Mouse (Mus musculus): ENCODE measurements around the gene Tsc22d3.
"Not testable (repeated sequence)": the region's sequence is repeated elsewhere in the genome, so short reads cannot be mapped to it uniquely, and the experiment has no call there.

The Tsc22d3 gene

GRCm38 (mm10) chrX:140565759-140566158, 34.7 kb downstream of the Tsc22d3 start:
- no peak for DNase-seq (ENCODE audit: low read depth)

- DNase-seq (ENCODE audit: low read depth), result no peak
Observed at GRCm38 (mm10) chrX:140565212-140565611, 35.2 kb downstream of the Tsc22d3 start.

DNA sequence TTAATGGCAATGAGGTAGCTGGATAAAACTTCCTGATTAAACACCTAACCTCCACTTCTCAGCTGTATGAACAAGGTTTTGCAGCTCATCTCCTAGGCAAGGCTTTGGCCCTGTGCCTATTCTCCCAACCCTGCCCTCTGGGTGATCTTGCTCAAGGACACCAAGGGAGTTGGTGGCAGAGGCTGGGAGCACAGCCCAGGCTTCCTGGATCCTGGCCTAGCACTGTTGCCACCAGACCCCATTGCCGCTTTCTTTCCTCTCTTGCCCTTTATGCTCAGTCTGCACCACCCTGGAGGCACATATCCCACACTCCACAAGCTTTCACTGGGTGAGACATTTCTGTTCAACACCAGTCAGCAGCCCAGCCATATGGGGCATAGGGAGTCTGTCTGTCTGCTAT, 35.7 kb downstream of the Tsc22d3 start:
- DNase-seq (ENCODE audit: low read depth), result no peak

DNA sequence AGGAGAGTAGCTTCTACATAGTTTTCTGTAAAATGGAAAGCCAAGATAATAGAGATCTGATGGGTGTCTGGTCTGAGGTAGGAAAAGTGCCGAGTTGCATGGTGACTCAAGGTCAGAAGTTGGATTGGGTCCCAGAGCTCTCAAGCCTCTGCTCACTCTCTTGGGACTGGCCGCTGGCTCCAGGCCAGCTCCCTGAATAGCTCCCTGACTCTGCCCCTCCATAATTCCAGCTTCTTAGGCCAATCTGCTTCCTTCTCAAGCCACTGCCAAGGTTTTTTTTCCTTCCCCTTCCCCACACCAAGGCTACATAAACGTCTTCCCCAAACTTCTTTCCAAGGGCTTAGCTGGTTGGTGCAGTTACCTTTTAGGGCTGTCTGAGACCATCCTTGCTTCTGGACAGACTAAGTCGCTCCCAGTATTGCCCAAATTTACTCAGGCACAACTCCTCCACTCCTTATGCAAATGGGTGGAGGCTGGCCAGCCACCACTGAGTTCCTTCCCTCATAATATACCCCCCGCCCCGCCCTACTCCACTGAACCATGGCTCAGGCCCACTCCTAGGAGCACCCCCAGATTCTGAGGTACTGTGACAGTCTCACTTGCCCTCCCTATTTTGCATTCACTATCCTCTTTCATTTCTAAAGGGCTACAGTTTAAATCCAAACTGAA, 42.1 kb downstream of the Tsc22d3 start:
- no peak for DNase-seq (ENCODE audit: low read depth)

GRCm38 (mm10) chrX:140555965-140556364, 44.5 kb downstream of the Tsc22d3 start:
- DNase-seq (ENCODE audit: low read depth), result no peak

DNA sequence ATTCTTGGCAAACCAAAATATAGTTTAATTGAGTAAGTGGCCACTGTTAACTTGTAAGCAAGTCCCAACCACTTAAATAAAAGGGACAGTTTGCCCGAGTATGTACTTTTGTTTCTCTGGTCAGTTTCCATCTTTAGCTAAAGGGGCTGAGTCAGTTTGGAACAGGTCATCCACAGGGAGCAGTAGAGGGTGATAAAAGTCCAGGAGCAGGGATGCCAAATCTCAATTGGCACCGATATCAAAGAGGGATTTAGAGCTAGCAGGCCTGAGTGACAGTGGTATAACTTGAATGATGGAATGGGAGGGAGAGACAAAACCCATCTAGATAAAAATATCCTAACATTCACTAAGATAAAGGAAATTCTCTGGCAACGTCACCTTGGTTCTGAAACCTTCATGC, 45.0 kb downstream of the Tsc22d3 start:
- no peak for DNase-seq (ENCODE audit: low read depth)

DNA sequence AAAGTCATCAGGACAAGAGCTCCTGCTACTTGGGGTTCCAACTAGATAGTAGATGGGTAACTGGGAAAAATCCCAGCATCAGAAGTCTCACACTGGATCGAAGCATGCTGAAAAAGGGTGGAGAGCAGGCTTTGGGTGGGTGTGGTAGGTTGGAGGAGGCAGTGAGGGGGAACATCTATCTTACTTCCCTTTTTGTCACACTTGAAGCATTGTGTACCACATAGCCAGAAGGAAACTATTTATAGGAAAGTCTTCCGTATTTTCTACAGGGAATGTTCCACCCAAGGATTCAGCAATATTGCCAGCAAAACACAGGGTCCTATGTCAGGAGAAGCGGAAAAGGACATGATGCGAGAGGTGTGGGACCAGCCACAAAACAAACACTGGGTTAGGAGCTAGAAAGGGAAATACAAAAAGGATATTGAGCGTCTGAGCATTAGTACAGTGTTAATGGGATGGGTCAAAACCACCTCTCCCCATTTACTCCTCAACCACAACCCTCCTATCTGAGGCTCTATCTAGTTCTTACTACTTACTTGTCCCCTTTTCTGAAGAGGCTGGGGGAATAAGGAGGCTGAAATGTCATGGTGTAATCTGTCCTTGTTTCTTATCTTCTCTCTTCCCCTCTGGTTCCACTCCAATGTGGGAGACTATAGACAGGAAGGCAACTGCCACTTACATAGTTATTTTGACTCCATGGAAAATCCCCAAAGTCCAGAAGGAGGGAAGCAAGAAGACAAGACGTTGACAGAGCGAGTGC, 52.6 kb downstream of the Tsc22d3 start:
- DNase-seq (ENCODE audit: low read depth), result no peak

DNA sequence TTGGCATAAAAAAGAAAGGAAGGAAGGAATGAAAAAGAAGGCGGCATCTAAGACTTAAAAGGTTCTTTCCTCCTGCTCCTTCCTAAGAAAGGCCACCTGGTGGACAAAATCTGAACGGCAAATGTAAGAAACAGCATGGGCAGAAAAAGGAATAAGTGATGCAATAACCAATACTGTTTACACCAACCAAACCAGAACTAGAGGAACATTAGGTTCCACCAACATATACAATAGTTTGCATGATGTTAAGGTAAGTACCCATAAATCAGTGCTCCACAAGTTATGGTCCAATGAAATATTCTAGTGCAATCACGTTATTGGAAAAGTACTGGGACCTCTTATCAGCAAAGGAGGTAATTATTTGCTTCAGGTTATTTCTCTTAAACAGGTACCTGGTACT, 55.7 kb downstream of the Tsc22d3 start:
- DNase-seq (ENCODE audit: low read depth), result peak; percentile 76

- peak; percentile 77 for DNase-seq (ENCODE audit: low read depth)
Observed at GRCm38 (mm10) chrX:140542938-140543673, 57.4 kb downstream of the Tsc22d3 start.

- no peak for DNase-seq (ENCODE audit: low read depth)
Observed at GRCm38 (mm10) chrX:140542474-140542845, 58.0 kb downstream of the Tsc22d3 start.

DNA sequence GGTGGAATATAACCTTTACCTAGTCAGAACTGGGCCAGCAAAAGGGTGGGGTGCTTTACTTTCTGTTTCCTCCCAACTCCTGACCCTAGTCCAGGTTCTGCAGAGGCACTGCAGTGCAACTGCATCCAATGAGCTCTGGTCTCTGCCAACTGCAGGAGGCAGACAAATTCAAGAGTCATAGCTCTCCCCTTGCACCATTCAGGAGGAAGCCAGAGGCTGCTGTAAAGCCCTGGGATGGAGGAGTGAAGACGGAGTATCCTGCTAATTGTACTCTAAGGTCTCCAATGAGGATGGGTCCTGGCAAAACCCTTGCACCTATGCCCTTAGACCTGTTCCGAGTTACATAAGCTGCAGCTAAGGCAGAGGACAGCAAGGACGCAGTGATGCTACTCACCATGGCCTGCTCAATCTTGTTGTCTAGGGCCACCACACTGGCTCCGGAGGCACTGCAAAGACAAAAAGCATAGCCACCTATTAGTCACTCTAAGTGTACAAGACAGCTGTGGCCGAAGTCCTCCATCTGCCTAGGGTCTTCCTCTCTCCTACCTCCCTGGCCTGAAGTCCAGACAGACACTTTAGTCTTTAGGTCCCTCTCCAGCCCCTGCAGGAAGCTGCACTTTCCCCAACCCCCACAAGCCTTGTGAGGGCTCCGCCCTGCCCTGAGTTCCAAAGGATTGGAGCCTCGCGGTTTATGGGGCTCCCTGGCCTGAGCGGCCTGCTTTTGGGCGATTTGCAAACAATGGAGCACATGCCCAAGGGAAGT, 58.6 kb downstream of the Tsc22d3 start:
- DNase-seq (ENCODE audit: low read depth), result no peak

- DNase-seq (ENCODE audit: low read depth), result no peak
Observed at GRCm38 (mm10) chrX:140540500-140541114, 59.9 kb downstream of the Tsc22d3 start.

GRCm38 (mm10) chrX:140539831-140540230, 60.6 kb downstream of the Tsc22d3 start:
- not testable (repeated sequence) for DNase-seq (ENCODE audit: low read depth)

DNA sequence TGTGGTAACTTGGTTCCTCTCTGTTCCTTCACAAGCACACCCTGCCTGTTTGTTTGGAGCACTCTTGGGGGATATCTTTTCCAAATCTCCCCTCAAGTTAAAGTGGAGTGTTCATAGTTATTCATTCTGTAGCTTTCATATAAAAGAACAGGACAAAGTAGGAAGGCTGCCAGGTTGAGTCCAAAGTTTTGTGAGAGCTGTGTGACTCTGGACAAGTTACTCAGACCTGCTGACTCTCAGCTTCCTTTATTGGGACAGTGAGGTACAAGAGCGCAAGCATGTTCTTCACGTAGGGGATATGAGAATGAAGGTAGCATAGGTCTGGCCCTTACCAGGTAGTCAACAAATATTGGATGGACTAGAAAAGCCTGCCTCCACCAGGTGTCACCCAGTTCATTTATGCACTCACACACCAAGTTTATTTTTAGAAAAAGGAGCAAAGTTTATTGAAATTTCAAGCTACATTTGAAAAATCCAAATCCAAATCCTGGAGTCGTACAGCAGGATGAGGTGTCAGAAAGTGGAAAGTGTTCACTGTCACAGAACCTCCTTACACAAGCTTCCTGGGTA, 61.3 kb downstream of the Tsc22d3 start:
- DNase-seq (ENCODE audit: low read depth), result no peak

DNA sequence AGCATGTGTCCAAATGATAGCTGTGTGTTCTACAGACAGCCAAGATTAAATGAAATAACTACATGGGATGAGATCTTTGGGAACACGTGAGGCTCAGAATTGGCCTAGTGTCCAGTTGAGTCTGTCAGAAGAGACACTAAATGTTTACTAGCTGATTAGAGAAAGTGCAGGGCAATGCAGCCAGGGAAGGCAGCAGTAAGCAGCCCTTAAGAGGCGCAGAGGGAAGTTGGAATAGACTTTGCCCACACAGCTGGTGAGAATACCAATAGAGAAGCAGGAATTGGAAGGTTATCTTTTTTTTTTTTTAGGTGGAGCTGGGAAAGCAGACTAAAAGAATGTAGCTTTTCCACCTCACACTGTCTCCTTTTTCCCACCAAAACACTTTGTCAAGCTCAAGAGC, 61.8 kb downstream of the Tsc22d3 start:
- no peak for DNase-seq (ENCODE audit: low read depth)

DNA sequence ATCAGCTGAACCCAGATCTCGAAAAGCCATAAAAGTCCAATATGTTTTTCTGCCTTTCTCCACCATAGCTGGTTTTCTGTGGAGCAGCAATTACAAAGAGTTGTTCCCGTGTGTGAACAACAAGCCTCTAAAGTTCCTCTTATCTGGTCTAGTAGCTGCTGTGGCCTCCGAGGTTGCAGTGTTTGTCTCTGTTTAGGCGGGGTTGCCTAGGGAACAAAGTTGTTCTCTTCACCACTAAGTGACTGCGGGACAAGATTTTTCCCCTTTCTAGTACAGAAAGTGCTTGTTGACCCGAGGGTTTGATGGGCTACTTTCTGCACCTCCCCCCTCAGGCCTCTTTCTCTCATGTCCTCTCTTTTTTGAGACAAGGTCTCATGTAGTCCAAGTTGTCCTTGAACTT, 62.8 kb downstream of the Tsc22d3 start:
- peak; percentile 66 for DNase-seq (ENCODE audit: low read depth)

GRCm38 (mm10) chrX:140535487-140535886, 65.0 kb downstream of the Tsc22d3 start:
- no peak for DNase-seq (ENCODE audit: low read depth)

- DNase-seq (ENCODE audit: low read depth), result no peak
Observed at GRCm38 (mm10) chrX:140534306-140534705, 66.2 kb downstream of the Tsc22d3 start.

GRCm38 (mm10) chrX:140532325-140532724, 68.1 kb downstream of the Tsc22d3 start:
- DNase-seq (ENCODE audit: low read depth), result no peak

- no peak for DNase-seq (ENCODE audit: low read depth)
Observed at GRCm38 (mm10) chrX:140531356-140531755, 69.1 kb downstream of the Tsc22d3 start.

- DNase-seq (ENCODE audit: low read depth), result no peak
Observed at GRCm38 (mm10) chrX:140530632-140531031, 69.8 kb downstream of the Tsc22d3 start.
